Mouse (Mus musculus): ENCODE results near the gene Draxin. TPM values are rescaled to one million over a fixed set of nuclear protein-coding genes. Genes with fewer than 3 reads are reported as not detected.
"Not testable (repeated sequence)": the region's sequence is repeated elsewhere in the genome, so short reads cannot be mapped to it uniquely, and the experiment has no call there.

Gene Draxin
- total RNA-seq (2021) = not detected

GRCm38 (mm10) chr4:148130561-148131413 is at the start of gene Draxin:
Gene Draxin (minus strand): TSS chr4:148130698.
- no peak for DNase-seq
- intact Hi-C loops (cut with DNase I) = no loop called here

- no peak for DNase-seq
- intact Hi-C loops (cut with DNase I) = no loop called here
Measured at GRCm38 (mm10) chr4:148177716-148178115, 47.2 kb upstream of the Draxin start.

DNA sequence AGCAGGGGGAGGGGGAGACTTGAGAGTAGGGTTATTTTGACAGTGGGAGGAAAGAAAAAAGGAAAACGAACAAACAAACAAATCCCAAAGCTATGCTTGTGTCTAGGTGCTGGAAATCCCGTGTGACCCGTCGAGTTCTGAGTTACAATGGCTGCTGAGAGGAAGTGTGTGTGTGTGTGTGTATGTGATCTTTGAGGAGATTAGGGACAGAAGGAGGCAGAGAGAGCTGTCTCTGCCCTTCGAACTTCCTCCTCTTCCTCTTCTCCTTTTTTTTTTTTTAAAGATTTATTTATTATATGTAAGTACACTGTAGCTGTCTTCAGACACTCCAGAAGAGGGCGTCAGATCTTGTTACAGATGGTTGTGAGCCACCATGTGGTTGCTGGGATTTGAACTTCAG is 46.1 kb upstream of the Draxin start:
- DNase-seq; intact Hi-C loops (cut with DNase I): not testable (repeated sequence)

- no peak for DNase-seq
- intact Hi-C loops (cut with DNase I) = no loop called here
Measured at GRCm38 (mm10) chr4:148174495-148174862, 44.0 kb upstream of the Draxin start.

DNA sequence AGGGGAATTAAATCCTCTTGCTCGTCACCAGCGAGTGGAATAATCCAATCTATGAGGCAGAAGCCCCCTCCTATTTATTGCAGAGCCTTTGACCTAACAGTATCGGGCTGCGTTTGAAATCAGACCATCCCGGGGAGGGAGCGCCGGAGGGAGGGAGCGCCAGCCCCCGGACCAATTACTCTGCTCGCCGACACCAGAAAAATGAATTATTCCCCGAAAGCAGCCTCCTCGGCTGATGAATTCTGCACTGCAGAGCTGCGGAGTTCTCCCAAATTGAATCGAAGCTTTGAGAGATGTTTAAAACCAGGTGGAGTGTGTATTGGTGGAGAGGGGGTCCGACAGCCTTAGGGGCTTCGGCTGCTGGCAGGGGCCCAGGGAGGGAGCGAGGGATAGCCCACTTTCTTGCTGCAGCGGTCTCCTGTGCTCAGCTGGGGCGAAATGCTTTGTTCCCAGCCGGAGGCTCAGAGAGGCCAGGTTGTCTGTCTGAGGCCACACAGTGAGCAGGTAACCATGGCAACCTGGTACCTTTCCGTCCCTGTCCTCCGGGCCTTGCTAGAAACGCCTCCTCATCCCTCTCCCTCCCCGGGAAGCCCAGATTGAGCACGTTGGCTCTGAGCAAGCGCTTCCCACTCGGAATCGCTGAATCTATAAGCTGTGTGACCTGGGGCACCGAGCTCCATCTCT is 43.5 kb upstream of the Draxin start:
- no peak for DNase-seq

DNA sequence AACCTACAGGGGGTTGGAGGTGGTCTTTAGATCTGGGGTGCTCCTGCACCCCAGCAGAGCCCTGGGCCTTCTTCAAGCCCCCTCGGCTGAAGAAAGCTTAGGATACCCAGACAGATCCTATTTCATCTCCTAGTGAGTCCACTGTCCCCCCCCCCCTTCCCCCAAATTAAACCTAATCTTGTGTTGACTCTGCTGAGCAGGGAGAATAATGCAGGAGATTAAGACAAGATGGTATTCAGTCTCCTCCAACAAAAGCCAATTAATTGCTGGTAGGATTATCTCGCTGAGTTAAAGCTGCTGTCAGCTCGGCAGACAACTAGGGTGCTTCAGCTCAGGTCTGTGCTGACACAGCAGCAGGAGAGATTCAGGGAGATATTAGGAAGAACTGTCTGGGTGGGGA is 40.8 kb upstream of the Draxin start:
- intact Hi-C loops (cut with DNase I) = loop anchor here (2.0 kb wide), 1 partner anchor 264 kb away; no protein-coding TSS in a partner anchor
- DNase-seq = no peak

More for the DNA sequence above, 43.5 kb upstream of the Draxin start:
- intact Hi-C loops (cut with DNase I) = no loop called here

- intact Hi-C loops (cut with DNase I) = loop anchor here (2.0 kb wide), 1 partner anchor 264 kb away; no protein-coding TSS in a partner anchor
- DNase-seq = peak; percentile 44 to 72
Measured at GRCm38 (mm10) chr4:148170842-148171241, 40.3 kb upstream of the Draxin start.

DNA sequence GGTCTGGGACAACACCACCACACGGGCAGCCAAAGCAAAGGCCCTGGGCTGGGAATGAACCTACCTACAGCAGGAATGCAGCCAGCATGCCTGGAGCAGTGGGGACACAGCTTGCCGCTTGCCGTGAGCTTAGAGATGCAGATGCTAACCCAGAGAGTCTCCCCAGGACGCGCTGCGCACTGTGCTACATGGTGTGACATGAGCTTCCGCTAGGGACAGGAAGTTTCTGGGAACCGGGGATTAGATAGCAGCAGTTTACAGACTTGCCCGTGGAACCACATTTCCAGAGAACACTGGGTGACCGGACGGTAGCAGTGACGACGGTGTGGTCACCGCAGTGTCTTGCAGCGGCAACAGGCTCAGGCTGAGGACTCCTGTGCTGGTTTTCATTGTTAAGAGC is 39.1 kb upstream of the Draxin start:
- DNase-seq = no peak
- intact Hi-C loops (cut with DNase I) = loop anchor here (2.0 to 5.0 kb wide), 2 partner anchors 119 to 438 kb away; no protein-coding TSS in a partner anchor

DNA sequence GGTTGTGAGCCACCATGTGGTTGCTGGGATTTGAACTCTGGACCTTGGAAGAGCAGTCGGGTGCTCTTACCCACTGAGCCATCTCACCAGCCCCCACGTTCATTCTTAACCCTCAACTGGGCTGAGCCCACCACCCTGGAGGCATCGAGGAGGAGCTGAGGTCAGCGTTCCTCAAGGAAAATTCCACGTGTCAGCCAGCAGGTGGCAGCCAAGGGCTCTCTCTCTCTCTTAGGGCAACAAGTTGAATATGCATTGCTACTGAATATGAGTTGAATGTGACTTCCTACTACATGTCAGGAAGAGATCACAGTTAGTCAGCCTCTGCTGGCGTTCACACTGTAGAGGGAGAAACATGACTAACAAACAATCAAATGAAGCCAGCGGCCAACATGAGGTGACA is 37.8 kb upstream of the Draxin start:
- peak; percentile 61 to 71 for DNase-seq
- intact Hi-C loops (cut with DNase I) = loop anchor here (2.0 to 5.0 kb wide), 2 partner anchors 121 to 439 kb away; no protein-coding TSS in a partner anchor

DNA sequence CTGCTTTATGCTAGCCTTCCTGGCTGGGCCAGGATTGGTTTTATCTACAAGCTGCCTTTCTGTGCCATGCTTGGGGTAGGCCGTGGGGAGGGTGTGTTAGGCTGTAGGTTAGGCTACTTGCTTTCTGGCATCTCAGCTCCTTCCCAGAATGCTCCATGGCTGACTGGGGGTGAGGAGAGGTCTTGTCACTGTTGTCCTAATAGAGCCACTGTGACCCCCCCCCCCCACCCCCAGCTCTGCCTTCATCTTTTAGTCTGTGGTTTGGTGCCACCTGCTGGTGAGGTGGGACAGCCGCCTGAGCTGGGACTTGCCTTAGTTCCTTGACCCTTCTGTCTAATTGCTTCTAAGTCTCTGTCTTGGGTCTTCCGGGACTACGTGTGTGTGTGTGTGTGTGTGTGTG is 36.5 kb upstream of the Draxin start:
- intact Hi-C loops (cut with DNase I) = loop anchor here (5.0 kb wide), 1 partner anchor 440 kb away; no protein-coding TSS in a partner anchor
- peak; percentile 54 to 82 for DNase-seq

DNA sequence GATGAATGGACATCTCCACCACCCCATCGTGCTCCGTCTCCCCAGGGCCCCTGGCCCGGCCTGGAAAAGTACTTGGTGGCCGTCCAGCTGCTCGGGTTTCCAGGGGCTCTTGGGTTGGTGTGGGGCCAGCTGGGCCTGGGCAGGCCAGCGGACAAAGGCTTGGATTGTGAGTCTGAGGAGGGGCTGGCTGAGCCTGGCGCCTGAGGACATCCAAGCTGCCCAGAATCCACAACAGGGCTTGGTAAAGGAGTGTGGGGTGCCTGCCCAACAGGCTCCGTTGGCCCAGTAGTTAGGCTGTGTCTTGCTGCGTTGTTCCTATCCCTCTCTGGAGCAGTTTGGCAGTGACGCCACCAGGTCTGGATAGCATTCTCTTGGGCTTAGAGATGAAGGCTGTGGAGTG is 35.9 kb upstream of the Draxin start:
- intact Hi-C loops (cut with DNase I) = loop anchor here (5.0 kb wide), 1 partner anchor 441 kb away; no protein-coding TSS in a partner anchor
- DNase-seq = peak in 1 of 2 experiments; percentile 14

DNA sequence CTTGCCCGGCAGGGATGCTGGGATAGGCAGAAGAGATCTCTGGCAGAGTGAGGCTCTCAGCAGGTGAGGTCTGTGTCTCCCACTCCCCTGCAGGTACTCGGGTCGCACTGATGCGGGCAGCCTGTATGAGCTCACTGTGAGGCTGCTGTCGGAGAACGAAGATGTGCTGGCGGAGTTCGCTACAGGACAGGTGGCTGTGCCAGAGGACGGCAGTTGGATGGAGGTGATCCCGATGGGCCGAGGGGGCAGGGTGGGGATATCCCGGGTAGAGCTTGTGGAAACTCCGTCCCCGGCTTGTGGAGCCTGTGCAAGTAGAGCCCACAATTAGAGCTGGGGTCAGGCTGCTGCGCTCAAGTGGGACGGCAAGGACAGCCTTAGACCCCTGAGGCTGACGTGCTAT is 35.1 kb upstream of the Draxin start:
- intact Hi-C loops (cut with DNase I) = loop anchor here (5.0 kb wide), 1 partner anchor 442 kb away; no protein-coding TSS in a partner anchor
- DNase-seq = no peak

- peak in 1 of 2 experiments; percentile 23 for DNase-seq
- intact Hi-C loops (cut with DNase I) = loop anchor here (1.0 kb wide), 1 partner anchor 49 kb away; no protein-coding TSS in a partner anchor
Measured at GRCm38 (mm10) chr4:148164461-148164860, 34.0 kb upstream of the Draxin start.

DNA sequence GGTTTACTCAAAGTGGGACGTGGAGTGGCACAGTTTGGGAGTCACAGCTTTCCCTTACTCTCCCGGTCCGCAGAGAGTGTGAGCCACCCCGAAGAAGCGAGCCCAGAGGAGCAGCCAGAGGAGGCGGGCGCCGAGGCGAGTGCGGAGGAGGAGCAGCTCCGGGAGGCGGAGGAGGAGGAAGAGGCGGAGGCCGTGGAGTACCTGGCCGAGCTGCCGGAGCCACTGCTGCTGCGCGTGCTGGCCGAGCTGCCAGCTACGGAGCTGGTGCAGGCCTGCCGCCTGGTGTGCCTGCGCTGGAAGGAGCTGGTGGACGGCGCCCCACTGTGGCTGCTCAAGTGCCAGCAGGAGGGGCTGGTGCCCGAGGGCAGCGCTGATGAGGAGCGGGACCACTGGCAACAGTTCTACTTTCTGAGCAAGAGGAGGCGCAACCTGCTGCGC is 33.5 kb upstream of the Draxin start:
- peak; percentile 72 to 73 for DNase-seq
- intact Hi-C loops (cut with DNase I) = loop anchor here (1.0 kb wide), 1 partner anchor 49 kb away; no protein-coding TSS in a partner anchor

DNA sequence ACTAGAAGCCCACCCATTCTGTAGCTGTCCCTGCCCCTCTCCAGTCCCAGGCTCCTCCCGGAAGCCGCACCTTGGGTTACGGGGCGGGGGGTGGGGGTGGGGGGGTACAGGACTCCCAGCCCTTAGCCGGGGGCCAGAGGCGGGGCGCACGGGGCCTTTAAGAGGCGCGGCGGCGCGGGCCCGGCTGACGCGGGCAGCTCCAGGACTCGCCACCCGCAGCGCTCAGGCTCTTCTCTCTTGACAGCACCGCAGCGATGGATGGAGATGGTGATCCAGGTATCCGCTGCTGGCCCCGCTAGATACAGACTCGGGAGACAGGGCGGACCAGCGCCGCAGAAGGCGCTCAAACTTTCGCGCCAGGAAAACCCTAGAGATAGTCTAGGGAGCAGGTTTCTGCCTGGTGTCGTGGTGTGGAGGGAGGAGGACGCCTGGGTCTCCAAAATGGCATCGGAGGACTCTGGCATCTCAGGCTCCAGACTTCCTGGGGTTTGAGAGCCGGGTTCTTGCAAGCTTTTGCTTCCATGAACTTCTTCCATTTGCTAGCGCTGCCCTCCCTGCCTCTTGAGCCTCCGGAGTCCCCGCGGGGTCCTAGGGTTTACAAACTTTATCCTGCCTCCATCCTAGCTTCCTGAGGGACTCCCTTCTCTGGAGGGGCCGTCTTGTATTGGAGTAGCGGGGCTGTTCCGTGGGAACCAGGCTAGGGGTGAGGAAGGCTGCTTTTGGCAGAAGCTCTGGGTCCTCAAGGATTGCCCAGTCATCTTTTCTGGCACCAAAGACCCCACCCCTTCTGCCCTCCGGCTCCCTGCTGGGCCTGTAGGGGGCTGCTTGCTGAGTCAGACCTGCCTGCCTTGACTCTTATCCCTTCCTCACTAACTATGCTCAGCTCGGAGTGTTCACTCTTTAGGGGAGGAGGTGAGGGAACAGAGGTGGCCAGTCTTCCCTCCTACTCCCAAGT is 30.2 kb upstream of the Draxin start, which contains the start of the genes Fbxo44 and Fbxo2:
Gene Fbxo44 (minus strand): TSS at position 47 of the 955 bp plus-strand sequence.
Gene Fbxo2 (plus strand): TSS at position 186 of the 955 bp plus-strand sequence.
- no peak for DNase-seq
- intact Hi-C loops (cut with DNase I) = no loop called here

GRCm38 (mm10) chr4:148159544-148160435 is 29.3 kb upstream of the Draxin start:
- peak; percentile 88 to 89 for DNase-seq
- intact Hi-C loops (cut with DNase I) = no loop called here

DNA sequence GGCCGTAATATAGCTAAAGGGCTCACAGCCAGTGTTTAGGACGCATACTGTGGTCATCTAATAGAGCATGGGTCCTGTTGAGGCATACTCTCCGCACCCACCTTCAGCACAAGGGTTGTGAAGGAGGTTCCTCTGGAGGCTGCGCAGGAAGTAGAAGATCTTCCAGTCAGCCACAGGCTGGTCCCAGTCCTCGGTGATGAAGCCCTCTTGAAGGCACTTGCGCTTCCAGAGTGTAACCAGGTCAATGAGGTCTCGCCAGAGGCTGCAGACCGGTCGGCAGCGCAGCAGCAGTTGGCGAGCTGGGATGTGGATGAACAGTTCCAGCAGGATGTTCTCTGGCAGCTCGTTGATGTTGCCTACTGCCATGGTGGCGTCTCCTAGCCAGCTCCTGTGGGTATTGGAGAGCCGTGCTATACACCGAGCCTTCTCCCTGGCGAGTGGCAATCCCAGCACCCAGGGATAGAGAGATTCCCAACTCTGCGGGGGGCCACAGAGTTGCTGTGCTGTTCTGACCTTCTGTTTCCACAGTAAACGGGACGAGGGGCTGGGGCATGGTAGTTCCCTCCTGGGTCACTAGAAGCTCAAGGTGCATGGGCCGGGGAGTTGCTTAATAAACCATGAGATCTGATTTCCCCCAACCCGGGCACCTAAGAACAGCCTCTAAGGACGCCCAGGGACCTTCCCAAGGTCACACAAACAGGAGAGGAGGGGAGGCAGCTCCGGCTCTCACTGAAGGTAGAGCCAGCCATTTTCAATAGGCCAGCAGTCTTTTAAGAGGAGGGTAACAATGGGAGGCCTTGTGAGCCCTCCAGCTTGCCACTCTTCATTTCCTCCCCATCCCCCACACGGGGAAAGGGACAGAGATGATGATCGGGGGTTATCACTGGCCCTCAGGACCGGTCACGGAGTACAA is 28.2 kb upstream of the Draxin start:
- intact Hi-C loops (cut with DNase I) = no loop called here
- DNase-seq = no peak

- DNase-seq = peak in 1 of 2 experiments; percentile 68
- intact Hi-C loops (cut with DNase I) = no loop called here
Measured at GRCm38 (mm10) chr4:148154982-148155381, 24.5 kb upstream of the Draxin start.
